Mouse (Mus musculus) liver, embryonic 12.5 days (tissue): ENCODE results near the gene Vapb. TPM values are rescaled to one million over a fixed set of nuclear protein-coding genes. Genes with fewer than 3 reads are reported as not detected.
"Not testable (repeated sequence)": the region's sequence is repeated elsewhere in the genome, so short reads cannot be mapped to it uniquely, and the experiment has no call there.

Source experiments
- ATAC-seq: fragments of 200-750 bp; cut with Nextera tagmentation; 2 replicates; pipeline ENCODE4 v1.8.0; 2017; ENCODE audit warnings: moderate number of reproducible peaks, mild to moderate bottlenecking, moderate library complexity
- H3K27ac ChIP-seq: fragments of 300-500 bp; sonication (generic); 2 replicates; pipeline ENCODE4 v1.5.1; 2016; ENCODE audit warnings: mild to moderate bottlenecking
- H3K27me3 ChIP-seq: fragments of 300-500 bp; sonication (generic); replicated peaks from 2 replicates; pipeline ENCODE4 v1.6.1; 2016; ENCODE audit warnings: mild to moderate bottlenecking, moderate library complexity
- H3K36me3 ChIP-seq: fragments of 300-500 bp; sonication (generic); 2 replicates; pipeline ENCODE4 v1.6.1; 2016; ENCODE audit warnings: mild to moderate bottlenecking, moderate library complexity
- H3K4me1 ChIP-seq: fragments of 300-500 bp; sonication (generic); 2 replicates; pipeline ENCODE4 v1.6.1; 2016
- H3K4me2 ChIP-seq: fragments of 300-500 bp; sonication (generic); 2 replicates; pipeline ENCODE4 v1.6.1; 2016; ENCODE audit warnings: mild to moderate bottlenecking, moderate library complexity
- H3K4me3 ChIP-seq: fragments of 300-500 bp; sonication (generic); 2 replicates; pipeline ENCODE4 v1.5.1; 2016; ENCODE audit warnings: mild to moderate bottlenecking, moderate library complexity
- H3K9ac ChIP-seq: fragments of 300-500 bp; sonication (generic); 2 replicates; pipeline ENCODE4 v1.6.1; 2016; ENCODE audit warnings: mild to moderate bottlenecking, moderate library complexity
- H3K9me3 ChIP-seq: fragments of 300-500 bp; sonication (generic); replicated peaks from 2 replicates; pipeline ENCODE4 v1.6.1; 2016; ENCODE audit warnings: mild to moderate bottlenecking, moderate library complexity
- WGBS: fragments of 180-500 bp; shearing (Covaris S2); methylation state at CpG from one replicate; pipeline ENCODE4 v1.1.7; 2016; ENCODE audit not compliant: insufficient replicate concordance; 5-methylcytosine and 5-hydroxymethylcytosine counted together
- polyA plus RNA-seq: library from polyadenylated mRNA; unstranded; fragments of >200 nt; fragmentation: Nextera tagmentation; extraction: Ambion mirVana; gene quantifications from 2 replicates; pipeline ENCODE4 v1.2.1, GENCODE M21; 2016

Vapb gene
- 7.3 and 8.9 TPM in 2 replicates for polyA plus RNA-seq

DNA sequence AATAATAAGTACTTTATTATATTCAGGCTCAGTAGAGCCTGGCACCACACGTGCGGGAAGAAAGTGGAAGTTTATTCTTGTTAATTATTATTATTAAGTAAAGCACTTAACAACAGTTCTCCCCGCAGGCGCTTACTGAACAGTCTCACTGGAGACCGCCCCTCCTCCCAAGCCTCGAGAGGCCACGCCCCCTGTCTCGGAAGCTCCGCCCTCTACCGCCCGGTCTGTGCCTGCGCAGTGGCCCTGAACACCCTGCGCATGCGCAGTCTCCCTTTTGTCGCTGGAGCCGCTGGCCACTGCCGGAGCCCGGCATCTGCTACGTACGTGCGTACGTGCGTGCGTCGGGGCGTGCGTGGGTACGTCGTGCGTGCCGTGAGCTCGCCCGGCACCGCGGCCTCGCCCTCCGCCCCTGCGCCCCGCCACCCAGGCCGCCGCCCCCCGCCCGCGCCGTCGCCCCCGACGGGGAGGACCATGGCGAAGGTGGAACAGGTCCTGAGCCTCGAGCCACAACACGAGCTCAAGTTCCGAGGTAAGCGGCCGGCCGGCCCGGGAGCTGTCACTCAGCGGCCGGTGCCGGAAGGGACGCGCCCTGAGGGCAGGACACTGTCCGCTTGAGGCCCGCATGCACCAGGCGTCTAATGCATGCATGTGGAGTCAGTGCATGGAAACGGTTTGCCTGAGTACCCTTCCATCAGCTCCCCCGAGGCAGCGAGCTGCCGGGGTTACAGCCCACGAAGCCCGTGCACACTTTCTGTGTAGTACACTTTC, at the start of gene Vapb:
TSS of gene Vapb (plus strand) at position 290 of the 768 bp plus-strand sequence.
- Histone ChIP-seq H3K27ac (peak within 1 kb of the TSS; percentile 74), H3K27me3 (no peaks in the 10 kb centered on the region; the same call in 1 of the 2 replicates), H3K4me2 (peak within 1 kb of the TSS; percentile 88), H3K4me3 (peak within 1 kb of the TSS; percentile 90), H3K4me1 (peaks cover 41% of the 10 kb centered on the region), H3K9ac (peak within 1 kb of the TSS; percentile 87), H3K9me3 (no peaks in the 10 kb centered on the region), H3K36me3 (peaks cover 9% of the 10 kb centered on the region)
- WGBS, result under 1% methylated on average over 70 of the region's 70 CpGs
- peak; percentile 98 for ATAC-seq

GRCm38 (mm10) chr2:173689835-173690234, 47.5 kb upstream of the Vapb start:
- Histone ChIP-seq H3K36me3 (peaks cover 44% of the 10 kb centered on the region), H3K4me2 (no peak overlapping the region), H3K4me3 (no peak overlapping the region), H3K27me3 (no peaks in the 10 kb centered on the region), H3K4me1 (peaks cover 8% of the 10 kb centered on the region; the same call in 1 of the 2 replicates), H3K9me3 (no peaks in the 10 kb centered on the region), H3K27ac (no peak overlapping the region), H3K9ac (no peak overlapping the region)
- 0 out of 2 replicates have a peak, but pooled peaks have one; percentile 16 for ATAC-seq

- peaks cover 63% of the 10 kb centered on the region for H3K36me3 ChIP-seq
- H3K27me3 ChIP-seq, result no peaks in the 10 kb centered on the region
- no peak overlapping the region for H3K4me3 ChIP-seq
- ATAC-seq, result no peak
- 85% methylated on average over 6 of the region's 6 CpGs for WGBS
- no peak overlapping the region for H3K9ac ChIP-seq
- H3K4me2 ChIP-seq, result no peak overlapping the region
- no peaks in the 10 kb centered on the region for H3K9me3 ChIP-seq
- no peaks in the 10 kb centered on the region for H3K4me1 ChIP-seq
- H3K27ac ChIP-seq, result no peak overlapping the region
Observed at GRCm38 (mm10) chr2:173691748-173692147, 45.6 kb upstream of the Vapb start.

- H3K4me2 ChIP-seq, result no peak overlapping the region
- H3K27me3 ChIP-seq, result no peaks in the 10 kb centered on the region
- no peak overlapping the region for H3K4me3 ChIP-seq
- ATAC-seq, result no peak
- no peak overlapping the region for H3K9ac ChIP-seq
- H3K4me1 ChIP-seq, result no peaks in the 10 kb centered on the region
- H3K27ac ChIP-seq, result no peak overlapping the region
- no peaks in the 10 kb centered on the region for H3K9me3 ChIP-seq
- peaks cover 69% of the 10 kb centered on the region for H3K36me3 ChIP-seq
- 89% methylated on average over 2 of the region's 2 CpGs for WGBS
Observed at GRCm38 (mm10) chr2:173692693-173693092, 44.6 kb upstream of the Vapb start.

GRCm38 (mm10) chr2:173698850-173699249, 38.5 kb upstream of the Vapb start:
- WGBS, result 75% methylated on average over 3 of the region's 3 CpGs
- H3K36me3 ChIP-seq, result peaks cover 86% of the 10 kb centered on the region

GRCm38 (mm10) chr2:173702096-173702866, 35.0 kb upstream of the Vapb start:
- Histone ChIP-seq H3K36me3 (peaks cover 80% of the 10 kb centered on the region), H3K4me1 (no peaks in the 10 kb centered on the region), H3K9ac (no peak overlapping the region), H3K27ac (no peak overlapping the region), H3K4me2 (no peak overlapping the region), H3K27me3 (no peaks in the 10 kb centered on the region), H3K4me3 (no peak overlapping the region), H3K9me3 (no peaks in the 10 kb centered on the region)
- 76% methylated on average over 16 of the region's 16 CpGs for WGBS
- ATAC-seq, result no peak

More at GRCm38 (mm10) chr2:173698850-173699249, 38.5 kb upstream of the Vapb start:
- H3K27me3 ChIP-seq, result no peaks in the 10 kb centered on the region
- no peaks in the 10 kb centered on the region for H3K4me1 ChIP-seq
- H3K9me3 ChIP-seq, result no peaks in the 10 kb centered on the region
- H3K9ac ChIP-seq, result no peak overlapping the region
- no peak overlapping the region for H3K4me3 ChIP-seq
- no peak for ATAC-seq
- H3K4me2 ChIP-seq, result no peak overlapping the region
- H3K27ac ChIP-seq, result no peak overlapping the region

DNA sequence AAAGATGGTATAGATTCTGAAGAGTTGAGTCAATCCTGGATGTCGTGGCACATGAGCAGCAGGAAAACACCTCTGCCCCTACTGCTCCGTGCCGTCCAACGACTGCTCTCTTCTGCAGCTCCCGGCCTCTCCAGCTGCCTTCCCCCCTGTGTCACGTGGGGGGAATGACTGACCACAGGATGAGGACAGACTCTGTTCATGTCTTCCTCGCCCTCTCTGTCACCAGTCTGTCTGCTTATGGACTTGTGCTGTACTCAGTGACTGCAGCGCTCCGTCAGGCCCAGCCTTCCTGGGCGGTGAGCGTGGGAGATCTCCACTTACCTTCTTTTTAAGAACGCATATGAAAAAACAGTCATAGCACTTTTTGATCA, 34.5 kb upstream of the Vapb start:
- no peak overlapping the region for H3K27ac ChIP-seq
- H3K4me3 ChIP-seq, result no peak overlapping the region
- ATAC-seq, result no peak
- no peaks in the 10 kb centered on the region for H3K9me3 ChIP-seq
- no peaks in the 10 kb centered on the region for H3K4me1 ChIP-seq
- H3K9ac ChIP-seq, result no peak overlapping the region
- WGBS, result 80% methylated on average over 12 of the region's 12 CpGs
- peaks cover 79% of the 10 kb centered on the region for H3K36me3 ChIP-seq
- H3K27me3 ChIP-seq, result no peaks in the 10 kb centered on the region
- no peak overlapping the region for H3K4me2 ChIP-seq

DNA sequence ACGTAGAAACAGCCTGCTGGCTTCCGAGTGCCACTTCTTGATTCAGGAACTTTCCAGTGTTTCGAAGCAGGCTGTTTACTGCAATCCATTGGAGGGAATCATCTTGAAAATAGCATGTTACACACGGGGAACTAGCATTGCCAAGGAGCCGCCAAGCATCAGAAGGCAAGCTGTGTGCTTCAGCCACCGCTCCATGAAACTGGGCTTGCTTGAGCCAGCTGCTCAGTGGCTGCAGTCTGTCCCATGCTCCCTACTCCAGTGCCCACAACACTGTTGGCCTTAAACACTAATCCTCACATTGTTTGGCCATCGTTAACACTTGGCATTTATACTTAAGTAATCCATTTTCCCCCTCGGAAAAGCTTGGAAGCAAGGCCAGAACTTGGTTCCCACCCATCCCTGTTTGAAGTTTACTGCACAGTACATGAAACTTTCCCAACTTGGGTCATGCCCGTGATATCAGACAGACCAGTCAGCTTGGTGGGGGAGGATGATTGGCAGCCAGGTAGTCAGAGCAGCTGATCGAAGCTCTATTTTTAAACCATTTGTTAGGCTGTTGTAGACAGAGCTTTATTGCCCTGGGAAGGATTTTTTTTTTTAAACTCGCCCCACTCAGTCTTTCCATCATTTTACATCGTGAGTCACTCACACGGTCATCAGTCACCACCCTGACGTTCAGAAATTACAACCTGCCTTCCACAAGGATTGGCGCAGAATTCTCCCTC, 31.3 kb upstream of the Vapb start:
- Histone ChIP-seq H3K9ac (no peak overlapping the region), H3K9me3 (no peaks in the 10 kb centered on the region), H3K27ac (no peak overlapping the region), H3K36me3 (peaks cover 50% of the 10 kb centered on the region), H3K4me3 (no peak overlapping the region), H3K27me3 (no peaks in the 10 kb centered on the region), H3K4me1 (no peaks in the 10 kb centered on the region), H3K4me2 (no peak overlapping the region)
- no peak for ATAC-seq
- 82% methylated on average over 15 of the region's 15 CpGs for WGBS

DNA sequence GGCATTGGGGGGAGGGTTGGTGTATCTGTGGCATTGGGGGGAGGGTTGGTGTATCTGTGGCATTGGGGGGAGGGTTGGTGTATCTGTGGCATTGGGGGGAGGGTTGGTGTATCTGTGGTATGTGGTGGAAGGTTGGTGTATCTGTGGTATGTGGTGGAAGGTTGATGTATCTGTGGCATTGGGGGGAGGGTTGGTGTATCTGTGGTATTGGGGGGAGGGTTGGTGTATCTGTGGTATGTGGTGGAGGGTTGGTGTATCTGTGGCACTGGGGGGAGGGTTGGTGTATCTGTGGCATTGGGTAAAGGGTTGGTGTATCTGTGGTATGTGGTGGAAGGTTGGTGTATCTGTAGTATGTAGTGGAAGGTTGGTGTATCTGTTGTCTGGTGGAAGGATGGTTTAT, 29.7 kb upstream of the Vapb start:
- not testable (repeated sequence) for ATAC-seq, H3K9ac ChIP-seq, H3K4me2 ChIP-seq, H3K27ac ChIP-seq, H3K4me3 ChIP-seq, H3K27me3 ChIP-seq, H3K4me1 ChIP-seq, H3K9me3 ChIP-seq
- peaks cover 34% of the 10 kb centered on the region for H3K36me3 ChIP-seq

- H3K4me2 ChIP-seq, result no peak overlapping the region
- 71% methylated on average over 6 of the region's 6 CpGs for WGBS
- ATAC-seq, result no peak
- H3K4me3 ChIP-seq, result no peak overlapping the region
- H3K4me1 ChIP-seq, result peaks cover 4% of the 10 kb centered on the region; the same call in 1 of the 2 replicates
- no peak overlapping the region for H3K27ac ChIP-seq
- H3K27me3 ChIP-seq, result no peaks in the 10 kb centered on the region
- no peak overlapping the region for H3K9ac ChIP-seq
- no peaks in the 10 kb centered on the region for H3K9me3 ChIP-seq
- peaks cover 12% of the 10 kb centered on the region for H3K36me3 ChIP-seq
Observed at GRCm38 (mm10) chr2:173710193-173710592, 27.1 kb upstream of the Vapb start.

DNA sequence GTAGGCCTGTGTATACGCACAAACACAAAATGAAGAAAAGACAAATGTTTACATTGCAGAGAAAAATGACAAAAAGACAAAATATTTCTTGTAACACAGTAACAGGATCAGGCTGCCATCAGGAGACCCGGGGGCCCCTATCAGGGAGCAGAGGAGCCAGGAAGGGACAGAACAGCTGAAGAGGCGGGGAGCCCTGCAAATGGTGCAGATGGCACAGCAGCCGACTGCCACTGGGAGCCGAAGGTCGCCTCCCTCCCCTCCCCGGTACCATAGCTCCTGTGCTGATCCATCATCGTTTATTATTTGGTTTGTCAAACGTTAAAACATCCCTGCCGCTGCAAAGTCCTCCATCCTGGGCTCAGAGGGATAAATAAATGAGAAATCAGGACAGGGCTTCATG, 24.7 kb upstream of the Vapb start:
- H3K9me3 ChIP-seq, result no peaks in the 10 kb centered on the region
- peaks cover 4% of the 10 kb centered on the region; the same call in 1 of the 2 replicates for H3K4me1 ChIP-seq
- no peak overlapping the region for H3K27ac ChIP-seq
- H3K4me2 ChIP-seq, result no peak overlapping the region
- peaks cover 1% of the 10 kb centered on the region for H3K36me3 ChIP-seq
- H3K9ac ChIP-seq, result no peak overlapping the region
- 71% methylated on average over 10 of the region's 10 CpGs for WGBS
- ATAC-seq, result no peak
- no peaks in the 10 kb centered on the region for H3K27me3 ChIP-seq
- no peak overlapping the region for H3K4me3 ChIP-seq

- 50% methylated on average over 4 of the region's 4 CpGs for WGBS
- H3K4me2 ChIP-seq, result no peak overlapping the region
Observed at GRCm38 (mm10) chr2:173713241-173713640, 24.1 kb upstream of the Vapb start.

More at GRCm38 (mm10) chr2:173713241-173713640, 24.1 kb upstream of the Vapb start:
- H3K9ac ChIP-seq, result no peak overlapping the region
- no peak overlapping the region for H3K27ac ChIP-seq
- no peak for ATAC-seq
- peaks cover 4% of the 10 kb centered on the region; the same call in 1 of the 2 replicates for H3K4me1 ChIP-seq
- no peaks in the 10 kb centered on the region for H3K27me3 ChIP-seq
- H3K4me3 ChIP-seq, result no peak overlapping the region
- no peaks in the 10 kb centered on the region; the same call in 1 of the 2 replicates for H3K36me3 ChIP-seq
- H3K9me3 ChIP-seq, result no peaks in the 10 kb centered on the region
